12 mouse cellular contexts compared by ENCODE assay signal in genomic region chr12:73340642-73341293, GRCm38 (mm10). TPM values are rescaled to one million over a fixed set of nuclear protein-coding genes. Genes with fewer than 3 reads are reported as not detected.
DNase-seq lines count a peak whose midpoint lies in the region; ATAC-seq and TF ChIP-seq lines count a peak whose summit lies in the region.
"Had no signal": no experiment of that assay in that cellular context is flagged by ENCODE, and none has a peak within 500 bp of the region (broad histone marks: within the 10 kb centered on the region; RNA-seq: fewer than 3 reads in every experiment).

No protein-coding gene starts in this region.

- H3K27me3 ChIP-seq in heart, adult 2 months (ENCODE audit: control insufficient read depth, insufficient read depth, low read length), result no peaks in the 10 kb centered on the region
- H3K27me3 ChIP-seq in neural tube, embryonic 13.5 days, result no peaks in the 10 kb centered on the region
- H3K27me3 ChIP-seq in neural tube, embryonic 15.5 days (replicated peaks), result no peaks in the 10 kb centered on the region
- H3K27me3 ChIP-seq in limb, embryonic 11.5 days (ENCODE audit: control insufficient read depth, insufficient read depth, low read length), result no peaks in the 10 kb centered on the region
- H3K27me3 ChIP-seq: heart, embryonic 12.5 days; intestine, embryonic 15.5 days had no signal

- intact Hi-C loops in heart, adult 2 months (cut with DNase I), result loop anchor here (5.0 to 10.0 kb wide), 2 partner anchors 53 to 54 kb away; partner anchors contain the start of genes Slc38a6 and Trmt5
- intact Hi-C loops in heart, postnatal 14 days (cut with DNase I), result no loop called here

- no peak for TF ChIP-seq EP300 in heart, adult 2 months (IDR thresholded peaks at IDR 0.05; ENCODE audit: insufficient read depth, low read depth, low read length)

- no peak for TF ChIP-seq POLR2A in heart, adult 2 months (IDR thresholded peaks at IDR 0.05; ENCODE audit: insufficient read depth, low read depth, low read length)

- H3K36me3 ChIP-seq in heart, adult 2 months (ENCODE audit: control insufficient read depth, insufficient read depth, low read length), result peaks cover 11% of the 10 kb centered on the region; the same call in 1 of the 2 replicates
- H3K36me3 ChIP-seq in neural tube, embryonic 13.5 days, result peaks cover 14% of the 10 kb centered on the region
- peaks cover 6% of the 10 kb centered on the region for H3K36me3 ChIP-seq in neural tube, embryonic 15.5 days
- H3K36me3 ChIP-seq in limb, embryonic 11.5 days (ENCODE audit: control insufficient read depth, insufficient read depth, low read length), result no peaks in the 10 kb centered on the region
- H3K36me3 ChIP-seq: intestine, embryonic 15.5 days had no signal

- H3K27ac ChIP-seq in heart, adult 2 months, result peak overlapping the region; percentile 94
- 0 out of 2 replicates have a peak overlapping the region, but pooled peaks have one; percentile 2 for H3K27ac ChIP-seq in neural tube, embryonic 13.5 days (replicated peaks)
- no peak overlapping the region for H3K27ac ChIP-seq in neural tube, embryonic 15.5 days (replicated peaks)
- H3K27ac ChIP-seq in limb, embryonic 11.5 days (replicated peaks; ENCODE audit: low read depth, low read length), result peak overlapping the region; percentile 32; the same call in 1 of the 2 replicates
- H3K27ac ChIP-seq: intestine, embryonic 15.5 days had no signal

- no peaks in the 10 kb centered on the region for H3K79me2 ChIP-seq in heart, adult 2 months (replicated peaks; ENCODE audit: control insufficient read depth, insufficient read depth, low read length)

- H3K4me2 ChIP-seq in neural tube, embryonic 13.5 days, result no peak overlapping the region
- H3K4me2 ChIP-seq in neural tube, embryonic 15.5 days, result no peak overlapping the region
- no peak overlapping the region for H3K4me2 ChIP-seq in limb, embryonic 11.5 days (ENCODE audit: low read depth, severe bottlenecking)
- H3K4me2 ChIP-seq: heart, embryonic 12.5 days; intestine, embryonic 15.5 days had no signal

- ATAC-seq in neural tube, embryonic 13.5 days (ENCODE audit: low read depth), result peak; percentile 53; the same call in 1 of the 2 replicates
- no peak for ATAC-seq in neural tube, embryonic 15.5 days (ENCODE audit: low FRiP score)
- ATAC-seq in limb, embryonic 11.5 days (ENCODE audit: insufficient number of reproducible peaks, low FRiP score, low TSS enrichment, low read depth), result peak; percentile 32; the same call in 1 of the 2 replicates
- ATAC-seq in frontal cortex, adult (ENCODE audit: low TSS enrichment), result no peak
- ATAC-seq: intestine, embryonic 15.5 days had no signal

- TF ChIP-seq CTCF in heart, adult 2 months (IDR thresholded peaks at IDR 0.05), result no peak

- no peak overlapping the region for H3K4me3 ChIP-seq in heart, adult 2 months
- H3K4me3 ChIP-seq in neural tube, embryonic 13.5 days, result no peak overlapping the region
- no peak overlapping the region for H3K4me3 ChIP-seq in neural tube, embryonic 15.5 days (replicated peaks)
- H3K4me3 ChIP-seq in limb, embryonic 11.5 days (ENCODE audit: low read depth, low read length), result no peak overlapping the region
- H3K4me3 ChIP-seq: heart, embryonic 12.5 days; intestine, embryonic 15.5 days had no signal

- H3K9ac ChIP-seq in heart, adult 2 months (ENCODE audit: low read depth, low read length), result no peak overlapping the region
- no peak overlapping the region for H3K9ac ChIP-seq in neural tube, embryonic 13.5 days
- no peak overlapping the region for H3K9ac ChIP-seq in neural tube, embryonic 15.5 days (replicated peaks)
- H3K9ac ChIP-seq in limb, embryonic 11.5 days (ENCODE audit: low read length), result no peak overlapping the region
- H3K9ac ChIP-seq: heart, embryonic 12.5 days; intestine, embryonic 15.5 days had no signal

- peaks cover 13% of the 10 kb centered on the region for H3K4me1 ChIP-seq in heart, adult 2 months (ENCODE audit: control insufficient read depth, insufficient read depth, low read length)
- peaks cover 13% of the 10 kb centered on the region for H3K4me1 ChIP-seq in neural tube, embryonic 13.5 days (replicated peaks)
- H3K4me1 ChIP-seq in neural tube, embryonic 15.5 days, result no peaks in the 10 kb centered on the region
- peaks cover 28% of the 10 kb centered on the region for H3K4me1 ChIP-seq in limb, embryonic 11.5 days (ENCODE audit: control insufficient read depth, insufficient read depth, low read length)
- H3K4me1 ChIP-seq: intestine, embryonic 15.5 days had no signal

- WGBS in heart, adult 2 months, result 66% methylated on average over 8 of the region's 8 CpGs
- 15% methylated on average over 8 of the region's 8 CpGs for WGBS in neural tube, embryonic 13.5 days
- WGBS in neural tube, embryonic 15.5 days, result 17% methylated on average over 8 of the region's 8 CpGs
- 17% methylated on average over 8 of the region's 8 CpGs for WGBS in limb, embryonic 11.5 days

- DNase-seq in heart, adult 2 months, result no peak
- no peak for DNase-seq in heart, postnatal 14 days
- peak; percentile 63 for DNase-seq in limb, embryonic 11.5 days (ENCODE audit: low spot score)
- DNase-seq in right cerebral cortex, adult 2 months (ENCODE audit: low spot score in 2 of 2), result no peak
- no peak for DNase-seq in adrenal gland, adult (ENCODE audit: inconsistent age in 2 of 2, low spot score in 1 of 2)
- DNase-seq: cerebellum, postnatal 10 days; left cerebral cortex, postnatal 4 days had no signal

- no peaks in the 10 kb centered on the region for H3K9me3 ChIP-seq in neural tube, embryonic 13.5 days
- no peaks in the 10 kb centered on the region for H3K9me3 ChIP-seq in neural tube, embryonic 15.5 days (replicated peaks)
- no peaks in the 10 kb centered on the region for H3K9me3 ChIP-seq in limb, embryonic 11.5 days (ENCODE audit: control insufficient read depth, low read length)
- H3K9me3 ChIP-seq: heart, embryonic 12.5 days; intestine, embryonic 15.5 days had no signal

RNA-seq across cellular contexts. Expression of gene Slc38a6, which starts 54.2 kb away (rescaled TPM):
- 1 to 10 TPM; 3.8 to 4.0 TPM for total RNA-seq in heart, adult 2 months (2021)
- 8.0 and 11.7 TPM in 2 replicates for polyA plus RNA-seq in heart, adult 2 months (2012; rRNA removed)
- 1 to 10 TPM; 6.2 to 6.9 TPM for total RNA-seq in heart, postnatal 14 days (2021)
- 10.4 and 10.9 TPM in 2 replicates for polyA plus RNA-seq in neural tube, embryonic 13.5 days (2015; fragmentation: Nextera tagmentation; extraction: Ambion mirVana)
- polyA plus RNA-seq in neural tube, embryonic 15.5 days (2015; fragmentation: Nextera tagmentation; extraction: Ambion mirVana), result 10.3 and 11.3 TPM in 2 replicates
- 13.5 and 14.1 TPM in 2 replicates for polyA plus RNA-seq in limb, embryonic 11.5 days (2014; fragmentation: Nextera tagmentation; extraction: Ambion mirVana)

RNA-seq across cellular contexts. Expression of gene Trmt5, which starts 54.3 kb away (rescaled TPM):
- 10 to 100 TPM; 51.8 to 52.4 TPM for total RNA-seq in heart, adult 2 months (2021)
- 16.0 and 29.7 TPM in 2 replicates for polyA plus RNA-seq in heart, adult 2 months (2012; rRNA removed)
- total RNA-seq in heart, postnatal 14 days (2021), result 10 to 100 TPM; 42.6 to 47.3 TPM
- polyA plus RNA-seq in neural tube, embryonic 13.5 days (2015; fragmentation: Nextera tagmentation; extraction: Ambion mirVana), result 15.2 and 15.7 TPM in 2 replicates
- polyA plus RNA-seq in neural tube, embryonic 15.5 days (2015; fragmentation: Nextera tagmentation; extraction: Ambion mirVana), result 15.3 and 16.6 TPM in 2 replicates
- polyA plus RNA-seq in limb, embryonic 11.5 days (2014; fragmentation: Nextera tagmentation; extraction: Ambion mirVana), result 25.0 and 25.3 TPM in 2 replicates

Comparison
In these comparisons a context has a peak if more than half of its experiments do, and no peak if none do; other contexts are left out.
1. ATAC-seq: peak in neural tube, embryonic 13.5 days (single experiment) and limb, embryonic 11.5 days (single experiment); none in neural tube, embryonic 15.5 days (single experiment) and frontal cortex, adult (single experiment).